Mouse (Mus musculus): ENCODE results near the gene Vti1a.

- no peak for TF ChIP-seq CHD2 (IDR thresholded peaks at IDR 0.05; ENCODE audit: low read depth, low read length)
- TF ChIP-seq ZC3H11A (IDR thresholded peaks at IDR 0.05; ENCODE audit: borderline replicate concordance, low read depth, low read length), result no peak
- no peak for TF ChIP-seq MAFK (IDR thresholded peaks at IDR 0.05; ENCODE audit: insufficient read depth, low read depth, low read length)
- TF ChIP-seq ZNF384 (IDR thresholded peaks at IDR 0.05; ENCODE audit: low read depth, low read length), result no peak
- no peak for TF ChIP-seq HCFC1 (IDR thresholded peaks at IDR 0.05; ENCODE audit: borderline replicate concordance, insufficient read depth, low read length)
These were observed 225.5 kb downstream of the Vti1a start for GRCm38 (mm10) chr19:55541641-55542040.

All from ES-E14 (cell line).